Mouse (Mus musculus) CH12.LX (cell line): ENCODE results near the gene Wsb2. TPM values are rescaled to one million over a fixed set of nuclear protein-coding genes. Genes with fewer than 3 reads are reported as not detected.

ENCODE experiments used
- DNase-seq: peaks from one replicate; pipeline ENCODE4 v3.0.0-alpha.2; 2013; ENCODE audit errors: extremely low read depth
- H3K27ac ChIP-seq: 2 replicates; pipeline ENCODE4 v1.5.1; 2012; ENCODE audit warnings: low read depth, mild to moderate bottlenecking, control low read depth, moderate library complexity; ENCODE audit not compliant: insufficient read depth
- H3K27me3 ChIP-seq: replicated peaks from 2 replicates; pipeline ENCODE3; 2012; ENCODE audit warnings: inconsistent platforms
- H3K36me3 ChIP-seq, 2 experiments: replicated peaks in 1 of 2; 2 replicates each; pipeline versions ENCODE3 to v1.6.1; 2012; ENCODE audit warnings: inconsistent platforms in 1 of 2, low read length in 1 of 2, mild to moderate bottlenecking in 1 of 2, mixed read lengths in 1 of 2, moderate library complexity in 1 of 2; ENCODE audit not compliant: control insufficient read depth in 1 of 2, insufficient read depth in 1 of 2
- H3K4me1 ChIP-seq, 2 experiments: 2 replicates each; pipeline ENCODE4 v1.6.1; 2012; ENCODE audit warnings: inconsistent platforms in 1 of 2, moderate library complexity in 1 of 2; ENCODE audit not compliant: insufficient read depth in 2 of 2, control insufficient read depth in 1 of 2
- H3K4me2 ChIP-seq: 2 replicates; pipeline ENCODE4 v1.6.1; 2012; ENCODE audit warnings: low read depth, mild to moderate bottlenecking, control low read depth; ENCODE audit not compliant: poor library complexity, insufficient read depth, severe bottlenecking
- H3K4me3 ChIP-seq, 3 experiments: fragments of 150-350 bp in 1 of 3; sonication (generic) in 1 of 3; replicated peaks in 1 of 3; 2 replicates each; pipeline versions ENCODE3 to v1.5.1; 2011 to 2012; ENCODE audit warnings: low read depth in 2 of 3, low read length in 2 of 3, mild to moderate bottlenecking in 2 of 3, moderate library complexity in 2 of 3, control low read depth in 1 of 3, improper control_type of control experiment in 1 of 3, inconsistent platforms in 1 of 3, mixed read lengths in 1 of 3; ENCODE audit not compliant: poor library complexity in 1 of 3
- H3K79me2 ChIP-seq: replicated peaks from 2 replicates; pipeline ENCODE4 v1.6.1; 2012; ENCODE audit warnings: mild to moderate bottlenecking, moderate library complexity; ENCODE audit not compliant: control insufficient read depth, poor library complexity, insufficient read depth, severe bottlenecking; ENCODE audit errors: extremely low read depth
- H3K9ac ChIP-seq: 2 replicates; pipeline ENCODE4 v1.6.1; 2012; ENCODE audit warnings: low read depth, mild to moderate bottlenecking, control low read depth, moderate library complexity; ENCODE audit not compliant: insufficient read depth
- H3K9me3 ChIP-seq: replicated peaks from 2 replicates; pipeline ENCODE3; 2012; ENCODE audit warnings: low read length, inconsistent platforms, mixed read lengths
- BHLHE40 ChIP-seq: IDR thresholded peaks from 2 replicates; pipeline ENCODE4 v1.6.1; 2011; ENCODE audit warnings: mild to moderate bottlenecking, low read depth, low read length, improper control_type of control experiment
- CHD2 ChIP-seq: IDR thresholded peaks from 2 replicates; pipeline ENCODE4 v1.6.1; 2011; ENCODE audit warnings: low read length, improper control_type of control experiment
- ETS1 ChIP-seq: conservative IDR thresholded peaks from 2 replicates; pipeline ENCODE4 v1.6.1; 2012; ENCODE audit warnings: low read depth, mild to moderate bottlenecking, inconsistent platforms, low read length, improper control_type of control experiment, moderate library complexity
- HCFC1 ChIP-seq: IDR thresholded peaks from 2 replicates; pipeline ENCODE4 v1.6.1; 2012; ENCODE audit warnings: low read depth, mild to moderate bottlenecking, inconsistent platforms, low read length, improper control_type of control experiment
- IRF4 ChIP-seq: IDR thresholded peaks from 2 replicates; pipeline ENCODE4 v1.6.1; 2014; ENCODE audit warnings: low read depth, mild to moderate bottlenecking, inconsistent platforms, low read length, improper control_type of control experiment
- MEF2A ChIP-seq: IDR thresholded peaks from 2 replicates; pipeline ENCODE4 v1.6.1; 2014; ENCODE audit warnings: low read depth, mild to moderate bottlenecking, inconsistent platforms, low read length, improper control_type of control experiment, borderline replicate concordance
- MXI1 ChIP-seq: IDR thresholded peaks from 2 replicates; pipeline ENCODE4 v1.6.1; 2011; ENCODE audit warnings: mild to moderate bottlenecking, low read depth, low read length, improper control_type of control experiment
- MYC ChIP-seq: IDR thresholded peaks from 2 replicates; pipeline ENCODE4 v1.6.1; 2011; ENCODE audit warnings: low read depth, mild to moderate bottlenecking, improper control_type of control experiment, low read length
- NELFE ChIP-seq: IDR thresholded peaks from 2 replicates; pipeline ENCODE4 v1.6.1; 2011; ENCODE audit warnings: low read depth, low read length, improper control_type of control experiment
- NRF1 ChIP-seq: IDR thresholded peaks from 2 replicates; pipeline ENCODE4 v1.6.1; 2014; ENCODE audit warnings: low read depth, mild to moderate bottlenecking, inconsistent platforms, low read length, improper control_type of control experiment, moderate library complexity
- PAX5 ChIP-seq: IDR thresholded peaks from 2 replicates; pipeline ENCODE4 v1.6.1; 2012; ENCODE audit warnings: low read length, inconsistent platforms, mixed read lengths
- RCOR1 ChIP-seq: conservative IDR thresholded peaks from 2 replicates; pipeline ENCODE4 v1.6.1; 2012; ENCODE audit warnings: low read depth, mild to moderate bottlenecking, inconsistent platforms, low read length, improper control_type of control experiment
- SIN3A ChIP-seq: IDR thresholded peaks from 2 replicates; pipeline ENCODE4 v1.6.1; 2012; ENCODE audit warnings: low read length, improper control_type of control experiment, inconsistent platforms
- TBP ChIP-seq: conservative IDR thresholded peaks from 2 replicates; pipeline ENCODE4 v1.6.1; 2011; ENCODE audit warnings: low read depth, low read length, improper control_type of control experiment
- TCF12 ChIP-seq: IDR thresholded peaks from 2 replicates; pipeline ENCODE4 v1.6.1; 2014; ENCODE audit warnings: low read depth, mild to moderate bottlenecking, inconsistent platforms, low read length, improper control_type of control experiment
- UBTF ChIP-seq: IDR thresholded peaks from 2 replicates; pipeline ENCODE4 v1.6.1; 2012; ENCODE audit warnings: low read depth, mild to moderate bottlenecking, inconsistent platforms, low read length, improper control_type of control experiment, moderate library complexity
- USF2 ChIP-seq: conservative IDR thresholded peaks from 2 replicates; pipeline ENCODE4 v1.6.1; 2011; ENCODE audit warnings: low read depth, low read length, improper control_type of control experiment
- ZC3H11A ChIP-seq: IDR thresholded peaks from 2 replicates; pipeline ENCODE4 v1.6.1; 2012; ENCODE audit warnings: low read depth, mild to moderate bottlenecking, inconsistent platforms, low read length, improper control_type of control experiment
- ZMIZ1 ChIP-seq: IDR thresholded peaks from 2 replicates; pipeline ENCODE4 v1.6.1; 2012; ENCODE audit warnings: low read depth, mild to moderate bottlenecking, inconsistent platforms, low read length, improper control_type of control experiment
- ZNF384 ChIP-seq: IDR thresholded peaks from 2 replicates; pipeline ENCODE4 v1.6.1; 2012; ENCODE audit warnings: low read depth, low read length, improper control_type of control experiment, inconsistent platforms
- dilution Hi-C: fragments of 300-500 bp; cut with MboI; formaldehyde crosslinking; loops from 2 replicates; pipeline ENCODE4 v1.14.3; 2020; ENCODE audit warnings: low sequenced_read_pairs; ENCODE audit not compliant: extremely low pct_unique_long_range_greater_than_20kb, extremely low pct_ligation_motif_present
- in situ Hi-C: fragments of 300-500 bp; cut with MboI; formaldehyde crosslinking; loops from 3 replicates; pipeline ENCODE4 v1.14.3; 2019; ENCODE audit warnings: low sequenced_read_pairs, low pct_ligation_motif_present, low pct_unique_long_range_greater_than_20kb, mixed read lengths
- polyA plus RNA-seq: library from polyadenylated mRNA; unstranded; fragments of >175 nt; gene quantifications from 2 replicates; pipeline ENCODE4 v1.2.1, GENCODE M21; 2012; ENCODE audit warnings: low read depth; ENCODE audit not compliant: insufficient read length
- total RNA-seq, 2 experiments: library from RNA; depleted of rRNA; stranded (reverse); fragments of 300-350 nt in 1 of 2; fragments of >200 nt in 1 of 2; gene quantifications; 2 replicates each; pipeline ENCODE4 v1.2.3; 2012 to 2014

The Wsb2 gene
- total and polyA plus RNA-seq, 3 experiments: 36.1 to 44.2 (median 41.7) TPM

DNA sequence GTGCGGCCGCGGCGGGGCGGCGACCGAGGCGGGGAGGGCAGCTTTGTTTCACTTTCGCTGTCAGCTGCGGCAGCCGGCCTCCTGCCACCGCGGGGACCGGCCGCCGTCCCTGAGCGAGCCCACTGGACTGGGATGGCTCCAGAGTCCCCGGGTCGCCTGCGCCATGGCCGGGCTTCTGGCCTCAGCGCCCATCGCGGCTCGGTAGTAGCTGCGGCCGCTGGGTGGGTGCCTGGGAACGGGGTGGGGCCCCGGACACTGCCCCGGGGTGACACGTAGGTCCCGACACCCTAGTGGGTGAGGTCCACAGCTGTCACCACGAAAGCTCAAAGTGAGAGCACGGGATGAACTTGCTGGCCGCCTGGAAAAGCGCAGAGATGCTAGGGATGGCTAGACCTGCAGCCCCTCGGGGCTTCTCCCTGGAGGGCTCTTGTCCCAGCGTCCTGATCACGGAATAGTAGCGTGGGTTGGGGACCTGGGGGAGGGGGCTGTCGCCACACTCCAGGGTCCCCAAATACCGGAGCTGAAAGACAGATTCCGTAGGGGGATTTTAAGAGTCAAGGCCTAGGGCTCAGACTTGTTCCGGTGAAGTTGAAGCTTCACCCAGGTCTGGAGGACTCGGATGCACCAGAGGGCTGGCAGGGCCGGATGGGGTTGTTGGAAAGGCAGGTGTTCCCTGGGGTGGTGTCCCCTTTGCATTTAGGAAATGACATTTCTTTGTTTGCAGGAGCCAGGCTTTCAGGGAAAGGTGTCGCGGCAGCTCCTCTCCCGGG is 559 bp downstream of the Wsb2 start:
- DNase-seq: peak; percentile 63
- H3K27me3 ChIP-seq: no peaks in the 10 kb centered on the region
- H3K4me2 ChIP-seq: peak overlapping the region; percentile 96
- peaks cover 1 to 7% of the 10 kb centered on the region in 2 experiments for H3K36me3 ChIP-seq
- TF ChIP-seq MXI1 (no peak; the same call in none of the 2 replicates), NRF1 (0 out of 2 replicates have a peak, but pooled peaks have one; percentile 8), IRF4 (no peak; the same call in 1 of the 2 replicates), MEF2A (no peak), ZC3H11A (no peak), RCOR1 (no peak), TCF12 (0 out of 2 replicates have a peak, but pooled peaks have one; percentile 36), MYC (no peak), ZNF384 (no peak), HCFC1 (no peak), SIN3A (peak; percentile 61), BHLHE40 (no peak), ZMIZ1 (no peak), TBP (no peak), PAX5 (no peak), UBTF (0 out of 2 replicates have a peak, but pooled peaks have one; percentile 29), CHD2 (no peak), ETS1 (0 out of 2 replicates have a peak, but pooled peaks have one; percentile 19), USF2 (no peak), NELFE (no peak)
- no peaks in the 10 kb centered on the region for H3K9me3 ChIP-seq
- H3K9ac ChIP-seq: peak overlapping the region; percentile 80
- in situ Hi-C loops: no loop called here
- peaks cover 20 to 75% of the 10 kb centered on the region in 2 experiments for H3K4me1 ChIP-seq
- H3K4me3 ChIP-seq: peak overlapping the region; percentile 87 to 92 (median 91)
- dilution Hi-C loops: no loop called here
- peak overlapping the region; percentile 70 for H3K27ac ChIP-seq
- peaks cover 16% of the 10 kb centered on the region for H3K79me2 ChIP-seq

DNA sequence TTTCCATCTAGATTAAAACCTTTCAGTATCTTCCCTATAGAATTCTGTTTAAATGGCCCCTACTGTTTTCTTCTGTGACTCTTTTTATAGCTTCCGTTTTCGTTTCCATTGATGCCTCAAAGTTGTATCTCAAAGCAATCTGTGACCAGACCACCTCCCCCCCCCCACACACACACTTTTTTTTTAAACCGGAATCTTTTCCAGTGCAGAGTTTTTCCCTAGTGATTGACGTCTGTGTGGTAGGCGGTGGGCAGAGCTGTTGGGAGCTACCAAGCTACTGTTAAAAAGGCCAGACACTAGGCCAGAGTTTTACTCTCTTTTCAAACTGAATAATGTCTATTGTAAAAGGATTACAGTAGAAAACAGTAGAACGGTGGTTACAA is 1.1 kb downstream of the Wsb2 start:
- H3K27ac ChIP-seq: no peak overlapping the region
- H3K79me2 ChIP-seq: peaks cover 16% of the 10 kb centered on the region
- H3K36me3 ChIP-seq: peaks cover 1 to 9% of the 10 kb centered on the region in 2 experiments
- peaks cover 21 to 77% of the 10 kb centered on the region in 2 experiments for H3K4me1 ChIP-seq
- H3K27me3 ChIP-seq: no peaks in the 10 kb centered on the region
- peak overlapping the region; percentile 80 for H3K9ac ChIP-seq
- dilution Hi-C loops (no loop called here), in situ Hi-C loops (no loop called here)
- H3K4me3 ChIP-seq: peak overlapping the region; percentile 87 to 92 (median 91)
- no peak for DNase-seq
- no peaks in the 10 kb centered on the region for H3K9me3 ChIP-seq
- peak overlapping the region; percentile 96 for H3K4me2 ChIP-seq
- TF ChIP-seq ZNF384 (peak; percentile 83), MYC (no peak), USF2 (no peak)
